ENCODE assay signal across 8 mouse cellular contexts in genomic region chr8:124896010-124896631, GRCm38 (mm10). TPM values are rescaled to one million over a fixed set of nuclear protein-coding genes. Genes with fewer than 3 reads are reported as not detected.
DNase-seq lines count a peak whose midpoint lies in the region; ATAC-seq lines count a peak whose summit lies in the region.

No protein-coding gene starts in this region.

- intact Hi-C loops in gastrocnemius, postnatal 14 days (cut with DNase I; ENCODE audit: low total_unique reads): loop anchor here (10.0 kb wide), 1 partner anchor 49 kb away; the partner anchor contains the start of gene Egln1

- WGBS in neural tube, embryonic 11.5 days: 91% methylated on average over 26 of the region's 26 CpGs
- WGBS in hindbrain, embryonic 12.5 days: 89% methylated on average over 26 of the region's 26 CpGs
- WGBS in midbrain, embryonic 12.5 days: 86% methylated on average over 26 of the region's 26 CpGs

- H3K27ac ChIP-seq in neural tube, embryonic 11.5 days (ENCODE audit: low read depth, low read length): no peak overlapping the region
- H3K27ac ChIP-seq in hindbrain, embryonic 12.5 days: 0 out of 2 replicates have a peak overlapping the region, but pooled peaks have one; percentile 84
- peak overlapping the region; percentile 86; the same call in 1 of the 2 replicates for H3K27ac ChIP-seq in midbrain, embryonic 12.5 days (replicated peaks)

- no peaks in the 10 kb centered on the region for H3K27me3 ChIP-seq in neural tube, embryonic 11.5 days (ENCODE audit: control insufficient read depth, insufficient read depth, low read length)
- H3K27me3 ChIP-seq in hindbrain, embryonic 12.5 days: no peaks in the 10 kb centered on the region
- no peaks in the 10 kb centered on the region for H3K27me3 ChIP-seq in midbrain, embryonic 12.5 days

- peak; percentile 37 for DNase-seq in adrenal gland, postnatal 14 days
- no peak for DNase-seq in adrenal gland, postnatal 4 days (ENCODE audit: low spot score in 2 of 2)
- DNase-seq in neural tube, embryonic 11.5 days (ENCODE audit: low spot score): no peak
- no peak for DNase-seq in neural tube, embryonic 10.5 days (ENCODE audit: extremely low spot score, low spot score)
- DNase-seq in embryo, embryonic 10.5 days (ENCODE audit: low spot score): no peak
- DNase-seq in gastrocnemius, postnatal 14 days: no peak

- H3K4me3 ChIP-seq in neural tube, embryonic 11.5 days (ENCODE audit: low read depth, low read length): peak overlapping the region; percentile 95
- H3K4me3 ChIP-seq in hindbrain, embryonic 12.5 days: peak overlapping the region; percentile 91
- H3K4me3 ChIP-seq in midbrain, embryonic 12.5 days: peak overlapping the region; percentile 98

- no peak overlapping the region; the same call in 1 of the 2 replicates for H3K9ac ChIP-seq in neural tube, embryonic 11.5 days (ENCODE audit: low read length)
- peak overlapping the region; percentile 91 for H3K9ac ChIP-seq in hindbrain, embryonic 12.5 days
- H3K9ac ChIP-seq in midbrain, embryonic 12.5 days (replicated peaks): peak overlapping the region; percentile 86

- no peaks in the 10 kb centered on the region for H3K9me3 ChIP-seq in neural tube, embryonic 11.5 days (ENCODE audit: control insufficient read depth, low read length)
- H3K9me3 ChIP-seq in hindbrain, embryonic 12.5 days (replicated peaks): no peaks in the 10 kb centered on the region
- no peaks in the 10 kb centered on the region for H3K9me3 ChIP-seq in midbrain, embryonic 12.5 days

- peaks cover 12% of the 10 kb centered on the region for H3K4me1 ChIP-seq in neural tube, embryonic 11.5 days (ENCODE audit: control insufficient read depth, insufficient read depth, low read length)
- H3K4me1 ChIP-seq in hindbrain, embryonic 12.5 days: peaks cover 36% of the 10 kb centered on the region
- peaks cover 31% of the 10 kb centered on the region for H3K4me1 ChIP-seq in midbrain, embryonic 12.5 days

- peak overlapping the region; percentile 100 for H3K4me2 ChIP-seq in neural tube, embryonic 11.5 days (ENCODE audit: low read depth)
- H3K4me2 ChIP-seq in hindbrain, embryonic 12.5 days (replicated peaks): peak overlapping the region; percentile 95
- peak overlapping the region; percentile 98 for H3K4me2 ChIP-seq in midbrain, embryonic 12.5 days (replicated peaks)

- peaks cover 2% of the 10 kb centered on the region for H3K36me3 ChIP-seq in neural tube, embryonic 11.5 days (ENCODE audit: control insufficient read depth, insufficient read depth, low read length)
- peaks cover 45% of the 10 kb centered on the region for H3K36me3 ChIP-seq in hindbrain, embryonic 12.5 days
- peaks cover 40% of the 10 kb centered on the region for H3K36me3 ChIP-seq in midbrain, embryonic 12.5 days

- no peak for ATAC-seq in neural tube, embryonic 11.5 days (ENCODE audit: insufficient read depth, low FRiP score, low TSS enrichment)
- no peak for ATAC-seq in hindbrain, embryonic 12.5 days (ENCODE audit: low FRiP score)
- ATAC-seq in midbrain, embryonic 12.5 days (ENCODE audit: low FRiP score, low read depth): no peak

RNA-seq across cellular contexts. Expression of gene Exoc8, which starts 1.4 kb away (rescaled TPM):
- total RNA-seq in adrenal gland, postnatal 14 days (2021): 21.5 and 23.8 TPM in 2 replicates
- total RNA-seq in adrenal gland, postnatal 4 days (2021): 10 to 100 TPM; 17.1 to 19.8 TPM
- polyA plus RNA-seq in neural tube, embryonic 11.5 days (2014; fragmentation: Nextera tagmentation; extraction: Ambion mirVana): 7.7 and 8.0 TPM in 2 replicates
- 17.2 and 18.8 TPM in 2 replicates for polyA plus RNA-seq in hindbrain, embryonic 12.5 days (2016; fragmentation: Nextera tagmentation; extraction: Ambion mirVana)
- polyA plus RNA-seq in midbrain, embryonic 12.5 days (2016; fragmentation: Nextera tagmentation; extraction: Ambion mirVana): 15.4 and 18.1 TPM in 2 replicates
- total RNA-seq in gastrocnemius, postnatal 14 days (2021): 1 to 10 TPM; 7.7 to 8.8 TPM

RNA-seq across cellular contexts. Expression of gene Sprtn, which starts 1.6 kb away (rescaled TPM):
- total RNA-seq in adrenal gland, postnatal 14 days (2021): 20.1 and 21.3 TPM in 2 replicates
- 10 to 100 TPM; 26.1 to 28.0 TPM for total RNA-seq in adrenal gland, postnatal 4 days (2021)
- 12.2 and 14.5 TPM in 2 replicates for polyA plus RNA-seq in neural tube, embryonic 11.5 days (2014; fragmentation: Nextera tagmentation; extraction: Ambion mirVana)
- polyA plus RNA-seq in hindbrain, embryonic 12.5 days (2016; fragmentation: Nextera tagmentation; extraction: Ambion mirVana): 15.2 and 17.0 TPM in 2 replicates
- polyA plus RNA-seq in midbrain, embryonic 12.5 days (2016; fragmentation: Nextera tagmentation; extraction: Ambion mirVana): 17.4 and 17.8 TPM in 2 replicates
- total RNA-seq in gastrocnemius, postnatal 14 days (2021): 1 to 10 TPM; 6.6 to 8.8 TPM

RNA-seq across cellular contexts. Expression of gene 2810004N23Rik, which starts 33.2 kb away (rescaled TPM):
- total RNA-seq in adrenal gland, postnatal 14 days (2021): 27.0 and 29.8 TPM in 2 replicates
- total RNA-seq in adrenal gland, postnatal 4 days (2021): 10 to 100 TPM; 37.8 to 38.9 TPM
- 41.5 TPM in 2 replicates for polyA plus RNA-seq in neural tube, embryonic 11.5 days (2014; fragmentation: Nextera tagmentation; extraction: Ambion mirVana)
- 42.2 and 43.9 TPM in 2 replicates for polyA plus RNA-seq in hindbrain, embryonic 12.5 days (2016; fragmentation: Nextera tagmentation; extraction: Ambion mirVana)
- polyA plus RNA-seq in midbrain, embryonic 12.5 days (2016; fragmentation: Nextera tagmentation; extraction: Ambion mirVana): 45.4 and 47.4 TPM in 2 replicates
- 10 to 100 TPM; 25.1 to 30.6 TPM for total RNA-seq in gastrocnemius, postnatal 14 days (2021)

RNA-seq across cellular contexts. Expression of gene Gnpat, which starts 33.3 kb away (rescaled TPM):
- 120 and 127 TPM in 2 replicates for total RNA-seq in adrenal gland, postnatal 14 days (2021)
- 100 to 1,000 TPM; 105 to 106 TPM for total RNA-seq in adrenal gland, postnatal 4 days (2021)
- 139 and 140 TPM in 2 replicates for polyA plus RNA-seq in neural tube, embryonic 11.5 days (2014; fragmentation: Nextera tagmentation; extraction: Ambion mirVana)
- 103 and 107 TPM in 2 replicates for polyA plus RNA-seq in hindbrain, embryonic 12.5 days (2016; fragmentation: Nextera tagmentation; extraction: Ambion mirVana)
- polyA plus RNA-seq in midbrain, embryonic 12.5 days (2016; fragmentation: Nextera tagmentation; extraction: Ambion mirVana): 126 and 130 TPM in 2 replicates
- total RNA-seq in gastrocnemius, postnatal 14 days (2021): 100 to 1,000 TPM in 1 of 2 experiments, 10 to 100 TPM in 1; 98.0 to 105 TPM

RNA-seq across cellular contexts. Expression of gene Egln1, which starts 53.0 kb away (rescaled TPM):
- 63.4 and 77.1 TPM in 2 replicates for total RNA-seq in adrenal gland, postnatal 14 days (2021)
- 10 to 100 TPM; 45.2 to 47.4 TPM for total RNA-seq in adrenal gland, postnatal 4 days (2021)
- polyA plus RNA-seq in neural tube, embryonic 11.5 days (2014; fragmentation: Nextera tagmentation; extraction: Ambion mirVana): 19.5 and 20.9 TPM in 2 replicates
- polyA plus RNA-seq in hindbrain, embryonic 12.5 days (2016; fragmentation: Nextera tagmentation; extraction: Ambion mirVana): 17.3 and 17.5 TPM in 2 replicates
- 17.3 and 17.8 TPM in 2 replicates for polyA plus RNA-seq in midbrain, embryonic 12.5 days (2016; fragmentation: Nextera tagmentation; extraction: Ambion mirVana)
- total RNA-seq in gastrocnemius, postnatal 14 days (2021): 10 to 100 TPM; 70.1 to 76.6 TPM
